Mouse (Mus musculus) layer of hippocampus, adult 2 months (tissue): ENCODE data around the gene Sh3pxd2b. TPM values are rescaled to one million over a fixed set of nuclear protein-coding genes. Genes with fewer than 3 reads are reported as not detected.
A peak's percentile ranks its signal among the peaks of the same experiment; 100 is the strongest.

ENCODE experiments used
- DNase-seq, 2 experiments: peaks; one replicate each; pipeline ENCODE4 v3.0.0; 2022; ENCODE audit warnings: low spot score in 2 of 2
- H3K27ac ChIP-seq: fragments of 200-600 bp; 2 replicates; pipeline ENCODE4 v1.8.1; 2022
- H3K4me3 ChIP-seq: fragments of 200-600 bp; 2 replicates; pipeline ENCODE4 v1.8.1; 2022; ENCODE audit warnings: mild to moderate bottlenecking
- CTCF ChIP-seq: fragments of 200-600 bp; conservative IDR thresholded peaks from 2 replicates; pipeline ENCODE4 v1.8.1; 2022; ENCODE audit warnings: antibody characterized with exemption, mild to moderate bottlenecking, moderate library complexity
- total RNA-seq, 2 experiments: library from RNA; stranded (reverse); gene quantifications; 2 replicates each; pipeline ENCODE4 v1.2.3; 2021

Sh3pxd2b gene
- total RNA-seq, 2 experiments from 2014 or later, result 10.2 to 11.1 TPM

- H3K27ac ChIP-seq, result peak overlapping the region; percentile 72
- no peak for DNase-seq
- TF ChIP-seq CTCF, result no peak
- H3K4me3 ChIP-seq, result peak overlapping the region; percentile 73
Measured at GRCm38 (mm10) chr11:32347264-32347606, 385 bp upstream of the Sh3pxd2b start.

- no peak for TF ChIP-seq CTCF
- Histone ChIP-seq H3K4me3 (peak overlapping the region; percentile 73), H3K27ac (peak overlapping the region; percentile 76)
- no peak for DNase-seq
Measured at GRCm38 (mm10) chr11:32348433-32349283, 1.0 kb downstream of the Sh3pxd2b start.

- TF ChIP-seq CTCF, result no peak
- peak overlapping the region; percentile 11; the same call in 1 of the 2 replicates for H3K4me3 ChIP-seq
- no peak for DNase-seq
- H3K27ac ChIP-seq, result peak overlapping the region; percentile 6; the same call in 1 of the 2 replicates
Measured at GRCm38 (mm10) chr11:32349284-32349953, 1.8 kb downstream of the Sh3pxd2b start.

- peak overlapping the region; percentile 28; the same call in 1 of the 2 replicates for H3K27ac ChIP-seq
- H3K4me3 ChIP-seq, result no peak overlapping the region
- TF ChIP-seq CTCF, result no peak
- no peak for DNase-seq
Measured at GRCm38 (mm10) chr11:32352946-32353345, 5.3 kb downstream of the Sh3pxd2b start.

GRCm38 (mm10) chr11:32355377-32355776 is 7.8 kb downstream of the Sh3pxd2b start:
- TF ChIP-seq CTCF, result no peak
- no peak for DNase-seq
- Histone ChIP-seq H3K27ac (no peak overlapping the region; the same call in 1 of the 2 replicates), H3K4me3 (no peak overlapping the region)

DNA sequence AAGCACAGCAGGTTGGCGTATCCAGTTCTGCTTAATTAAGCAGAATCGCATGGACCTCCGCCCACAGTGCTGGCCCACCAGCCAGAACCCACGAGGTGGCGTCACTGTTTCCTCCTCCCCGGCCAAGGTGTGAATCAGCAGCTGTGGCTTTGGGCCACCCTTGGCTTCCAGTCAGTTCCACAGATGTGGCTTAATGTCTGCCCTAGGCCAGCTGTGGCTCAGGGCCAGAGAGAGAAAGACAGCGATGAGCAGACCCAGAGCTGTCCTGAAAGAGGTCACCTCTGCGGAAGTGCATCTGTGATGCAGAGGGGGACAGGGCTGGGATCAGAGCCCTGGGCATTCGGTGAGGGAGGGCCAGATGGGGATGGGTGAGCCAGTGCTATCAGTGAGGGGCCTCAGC is 10.1 kb downstream of the Sh3pxd2b start:
- TF ChIP-seq CTCF, result no peak
- H3K4me3 ChIP-seq, result no peak overlapping the region
- DNase-seq, result no peak
- peak overlapping the region; percentile 24; the same call in 1 of the 2 replicates for H3K27ac ChIP-seq

GRCm38 (mm10) chr11:32358399-32358798 is 10.8 kb downstream of the Sh3pxd2b start:
- DNase-seq, result no peak
- Histone ChIP-seq H3K27ac (peak overlapping the region; percentile 24; the same call in 1 of the 2 replicates), H3K4me3 (no peak overlapping the region)
- TF ChIP-seq CTCF, result no peak

DNA sequence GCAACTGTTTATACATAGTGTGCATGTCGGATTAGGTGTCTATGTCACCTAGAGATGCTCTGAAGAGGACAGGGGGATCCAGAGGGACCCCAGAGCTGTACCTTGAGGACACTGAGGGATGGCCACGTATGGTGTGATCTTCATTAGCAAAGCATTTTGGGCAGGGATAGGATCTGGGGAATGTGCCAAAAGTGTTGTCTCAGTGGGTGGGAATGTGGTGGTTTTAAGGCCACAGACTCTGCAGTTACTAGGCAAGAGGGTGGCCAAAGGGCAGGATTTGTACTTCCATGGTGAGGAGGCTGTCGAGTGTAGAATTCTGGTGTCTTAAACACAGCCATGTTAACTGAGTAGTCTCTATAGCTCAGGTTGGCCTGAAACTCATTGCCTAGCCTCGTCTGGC is 11.9 kb downstream of the Sh3pxd2b start:
- H3K27ac ChIP-seq, result no peak overlapping the region
- no peak overlapping the region for H3K4me3 ChIP-seq
- TF ChIP-seq CTCF, result no peak
- DNase-seq, result no peak

GRCm38 (mm10) chr11:32361774-32362173 is 14.2 kb downstream of the Sh3pxd2b start:
- no peak for DNase-seq
- no peak for TF ChIP-seq CTCF
- H3K4me3 ChIP-seq, result no peak overlapping the region
- no peak overlapping the region for H3K27ac ChIP-seq

DNA sequence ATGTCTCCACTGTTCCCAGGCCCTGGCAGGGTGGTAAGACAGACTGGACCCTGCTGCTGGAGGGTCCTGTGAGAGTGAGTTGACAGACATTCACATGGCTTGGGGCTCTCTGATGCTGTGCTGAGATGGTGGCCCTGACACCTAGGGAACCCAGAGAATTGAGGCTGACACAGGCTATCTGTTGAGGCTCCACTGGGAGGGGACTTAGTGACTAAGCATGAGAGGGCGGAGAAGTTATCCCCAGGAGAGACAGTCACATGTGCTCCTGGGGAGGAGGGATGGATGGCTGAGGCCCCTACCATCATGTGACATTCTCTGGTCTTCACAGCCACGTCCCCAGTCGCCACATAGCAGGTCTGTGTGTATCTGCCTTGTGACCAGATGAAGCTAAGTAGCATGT is 15.6 kb downstream of the Sh3pxd2b start:
- no peak for DNase-seq
- no peak for TF ChIP-seq CTCF
- peak overlapping the region; percentile 78 for H3K27ac ChIP-seq
- no peak overlapping the region for H3K4me3 ChIP-seq

DNA sequence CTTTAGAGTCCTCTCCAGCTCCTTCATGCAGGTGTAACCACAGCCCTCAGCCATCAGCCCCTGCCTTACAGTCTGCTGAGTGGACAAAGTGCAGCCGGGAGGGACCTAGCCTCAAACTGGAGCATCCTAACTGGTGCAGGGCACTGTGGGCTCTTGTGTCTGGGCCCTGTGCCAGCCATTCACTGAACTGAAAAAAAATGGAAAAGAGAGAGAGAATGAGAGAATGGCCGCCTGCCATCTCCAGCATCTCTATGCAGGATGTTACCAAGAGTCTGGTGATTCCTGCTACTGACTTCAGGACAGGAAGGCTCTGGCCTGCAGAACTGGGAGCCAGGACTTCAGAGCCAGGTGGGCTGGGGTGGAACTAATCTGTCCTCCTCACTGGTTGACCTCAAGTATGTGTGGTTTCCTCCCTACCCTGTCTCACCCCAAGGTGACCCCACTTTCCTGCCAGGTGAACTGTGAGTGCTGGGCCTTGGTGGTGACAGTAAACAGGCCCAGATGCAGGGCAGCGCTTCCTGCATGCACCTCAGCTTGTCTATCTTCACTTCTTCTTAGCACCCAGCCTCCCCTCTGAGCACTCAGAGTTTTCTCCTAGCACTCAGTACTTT is 16.1 kb downstream of the Sh3pxd2b start:
- DNase-seq, result peak; percentile 33 to 49
- TF ChIP-seq CTCF, result no peak
- no peak overlapping the region for H3K4me3 ChIP-seq
- H3K27ac ChIP-seq, result peak overlapping the region; percentile 78

GRCm38 (mm10) chr11:32364375-32364774 is 16.8 kb downstream of the Sh3pxd2b start:
- no peak for TF ChIP-seq CTCF
- no peak for DNase-seq
- Histone ChIP-seq H3K27ac (peak overlapping the region; percentile 78; the same call in 1 of the 2 replicates), H3K4me3 (no peak overlapping the region)

- TF ChIP-seq CTCF, result no peak
- DNase-seq, result no peak
- Histone ChIP-seq H3K27ac (no peak overlapping the region), H3K4me3 (no peak overlapping the region)
Measured at GRCm38 (mm10) chr11:32365498-32365897, 17.9 kb downstream of the Sh3pxd2b start.
